Mouse (Mus musculus) kidney, adult 8-10 months (tissue): Measurements from ENCODE around the gene Lmcd1.
A peak's percentile ranks its signal among the peaks of the same experiment; 100 is the strongest.

Source experiments
- DNase-seq, 2 experiments: peaks; one replicate each; pipeline ENCODE4 v3.0.0; 2022

Gene Lmcd1

GRCm38 (mm10) chr6:112288271-112288670 is 14.7 kb downstream of the Lmcd1 start:
- DNase-seq, result no peak

GRCm38 (mm10) chr6:112291146-112291545 is 17.6 kb downstream of the Lmcd1 start:
- DNase-seq, result no peak

GRCm38 (mm10) chr6:112293320-112293719 is 19.8 kb downstream of the Lmcd1 start:
- DNase-seq, result no peak

GRCm38 (mm10) chr6:112295269-112295668 is 21.7 kb downstream of the Lmcd1 start:
- DNase-seq, result peak; percentile 31 to 64

GRCm38 (mm10) chr6:112300146-112300545 is 26.6 kb downstream of the Lmcd1 start:
- peak; percentile 31 to 44 for DNase-seq

- no peak for DNase-seq
These were observed 27.1 kb downstream of the Lmcd1 start for GRCm38 (mm10) chr6:112300633-112301032.

- DNase-seq, result no peak
These were observed 28.7 kb downstream of the Lmcd1 start for GRCm38 (mm10) chr6:112302248-112302647.

GRCm38 (mm10) chr6:112302814-112303383 is 29.3 kb downstream of the Lmcd1 start:
- DNase-seq, result no peak

GRCm38 (mm10) chr6:112304751-112305150 is 31.2 kb downstream of the Lmcd1 start:
- peak; percentile 39 to 61 for DNase-seq

- DNase-seq, result no peak
These were observed 35.9 kb downstream of the Lmcd1 start for GRCm38 (mm10) chr6:112309330-112309938.

GRCm38 (mm10) chr6:112311385-112311784 is 37.8 kb downstream of the Lmcd1 start:
- no peak for DNase-seq

- DNase-seq, result no peak
These were observed 45.9 kb downstream of the Lmcd1 start for GRCm38 (mm10) chr6:112319449-112319848.

- no peak for DNase-seq
These were observed 47.1 kb downstream of the Lmcd1 start for GRCm38 (mm10) chr6:112320679-112321078.

- DNase-seq, result no peak
These were observed 49.4 kb downstream of the Lmcd1 start for GRCm38 (mm10) chr6:112322916-112323315.

- DNase-seq, result peak in 1 of 2 experiments; percentile 22
These were observed 51.7 kb downstream of the Lmcd1 start for GRCm38 (mm10) chr6:112325213-112325612.

GRCm38 (mm10) chr6:112327793-112328192 is 54.2 kb downstream of the Lmcd1 start:
- DNase-seq, result peak; percentile 29 to 47

- no peak for DNase-seq
These were observed 57.1 kb downstream of the Lmcd1 start for GRCm38 (mm10) chr6:112330520-112331222.

GRCm38 (mm10) chr6:112331223-112331598 is 57.7 kb downstream of the Lmcd1 start:
- no peak for DNase-seq

- no peak for DNase-seq
These were observed 60.4 kb downstream of the Lmcd1 start for GRCm38 (mm10) chr6:112333930-112334329.

GRCm38 (mm10) chr6:112337667-112338066 is 64.1 kb downstream of the Lmcd1 start:
- DNase-seq, result no peak

GRCm38 (mm10) chr6:112339016-112339415 is 65.5 kb downstream of the Lmcd1 start:
- DNase-seq, result peak; percentile 25 to 37

- no peak for DNase-seq
These were observed 76.9 kb downstream of the Lmcd1 start for GRCm38 (mm10) chr6:112350452-112350851.

GRCm38 (mm10) chr6:112359341-112359740 is 85.8 kb downstream of the Lmcd1 start:
- no peak for DNase-seq

- DNase-seq, result no peak
These were observed 87.1 kb downstream of the Lmcd1 start for GRCm38 (mm10) chr6:112360676-112361075.
